Mouse (Mus musculus) liver, embryonic 14.5 days (tissue): Measurements from ENCODE around the gene Sall4. TPM values are rescaled to one million over a fixed set of nuclear protein-coding genes. Genes with fewer than 3 reads are reported as not detected.

Source experiments
- ATAC-seq: fragments of 200-750 bp; cut with Nextera tagmentation; 2 replicates; pipeline ENCODE4 v1.8.0; 2017; ENCODE audit warnings: moderate number of reproducible peaks, mild to moderate bottlenecking, moderate library complexity; ENCODE audit not compliant: insufficient read depth
- DNase-seq, 3 experiments: peaks; one replicate each; pipeline ENCODE4 v3.0.0-alpha.2; 2012 to 2013; ENCODE audit warnings: low read depth in 3 of 3, low spot score in 3 of 3
- H3K27ac ChIP-seq: fragments of 300-500 bp; sonication (generic); 2 replicates; pipeline ENCODE4 v1.5.1; 2014; ENCODE audit warnings: moderate library complexity, mild to moderate bottlenecking, control low read depth, inconsistent platforms
- H3K27me3 ChIP-seq: fragments of 300-500 bp; sonication (generic); 2 replicates; pipeline ENCODE4 v1.6.1; 2014; ENCODE audit warnings: mild to moderate bottlenecking, low read length, moderate library complexity; ENCODE audit not compliant: control insufficient read depth, insufficient read depth
- H3K36me3 ChIP-seq: fragments of 300-500 bp; sonication (generic); replicated peaks from 2 replicates; pipeline ENCODE4 v1.6.1; 2014; ENCODE audit warnings: low read depth; ENCODE audit not compliant: control insufficient read depth, insufficient read depth
- H3K4me1 ChIP-seq, 2 experiments: fragments of 200-500 bp in 1 of 2; fragments of 300-500 bp in 1 of 2; sonication (generic) in 1 of 2; replicated peaks; 2 replicates each; pipeline ENCODE4 v1.6.1; 2012 to 2014; ENCODE audit warnings: antibody characterized with exemption in 1 of 2, inconsistent platforms in 1 of 2, low read length in 1 of 2; ENCODE audit not compliant: control insufficient read depth in 2 of 2, insufficient read depth in 2 of 2
- H3K4me2 ChIP-seq: fragments of 300-500 bp; sonication (generic); 2 replicates; pipeline ENCODE4 v1.6.1; 2014; ENCODE audit warnings: low read depth, mild to moderate bottlenecking, control low read depth, moderate library complexity
- H3K4me3 ChIP-seq, 2 experiments: fragments of 200-500 bp in 1 of 2; fragments of 300-500 bp in 1 of 2; sonication (generic) in 1 of 2; 2 replicates each; pipeline ENCODE4 v1.5.1; 2012 to 2014; ENCODE audit warnings: low read depth in 2 of 2, low read length in 2 of 2, mild to moderate bottlenecking in 2 of 2, control low read depth in 1 of 2, inconsistent platforms in 1 of 2, moderate library complexity in 1 of 2; ENCODE audit not compliant: insufficient read depth in 1 of 2
- H3K9ac ChIP-seq: fragments of 300-500 bp; sonication (generic); replicated peaks from 2 replicates; pipeline ENCODE4 v1.6.1; 2014; ENCODE audit warnings: mild to moderate bottlenecking, control low read depth, moderate library complexity
- H3K9me3 ChIP-seq: fragments of 300-500 bp; sonication (generic); 2 replicates; pipeline ENCODE4 v1.6.1; 2016; ENCODE audit warnings: low read length, mixed read lengths; ENCODE audit not compliant: control insufficient read depth
- CTCF ChIP-seq: IDR thresholded peaks from 2 replicates; pipeline ENCODE4 v1.5.1; 2016; ENCODE audit warnings: antibody characterized with exemption, low read depth, control low read depth
- EP300 ChIP-seq: IDR thresholded peaks from 2 replicates; pipeline ENCODE4 v1.6.1; 2016; ENCODE audit warnings: antibody characterized with exemption, low read depth
- WGBS: fragments of 180-500 bp; shearing (Covaris S2); extraction: QIAGEN DNeasy Blood & Tissue Kit; methylation state at CpG from one replicate; pipeline ENCODE4 v1.1.7; 2014; ENCODE audit not compliant: insufficient replicate concordance; 5-methylcytosine and 5-hydroxymethylcytosine counted together
- polyA plus RNA-seq, 2 experiments: library from polyadenylated mRNA; depleted of rRNA in 1 of 2; stranded (reverse) in 1 of 2; unstranded in 1 of 2; fragments of >200 nt; fragmentation: Nextera tagmentation in 1 of 2; extraction: Ambion mirVana in 1 of 2; gene quantifications; 2 replicates each; pipeline versions ENCODE4 v1.2.1 to v1.2.3; 2012 to 2014

Gene Sall4
- polyA plus RNA-seq, 2 experiments, result 1.9 to 3.9 TPM

DNA sequence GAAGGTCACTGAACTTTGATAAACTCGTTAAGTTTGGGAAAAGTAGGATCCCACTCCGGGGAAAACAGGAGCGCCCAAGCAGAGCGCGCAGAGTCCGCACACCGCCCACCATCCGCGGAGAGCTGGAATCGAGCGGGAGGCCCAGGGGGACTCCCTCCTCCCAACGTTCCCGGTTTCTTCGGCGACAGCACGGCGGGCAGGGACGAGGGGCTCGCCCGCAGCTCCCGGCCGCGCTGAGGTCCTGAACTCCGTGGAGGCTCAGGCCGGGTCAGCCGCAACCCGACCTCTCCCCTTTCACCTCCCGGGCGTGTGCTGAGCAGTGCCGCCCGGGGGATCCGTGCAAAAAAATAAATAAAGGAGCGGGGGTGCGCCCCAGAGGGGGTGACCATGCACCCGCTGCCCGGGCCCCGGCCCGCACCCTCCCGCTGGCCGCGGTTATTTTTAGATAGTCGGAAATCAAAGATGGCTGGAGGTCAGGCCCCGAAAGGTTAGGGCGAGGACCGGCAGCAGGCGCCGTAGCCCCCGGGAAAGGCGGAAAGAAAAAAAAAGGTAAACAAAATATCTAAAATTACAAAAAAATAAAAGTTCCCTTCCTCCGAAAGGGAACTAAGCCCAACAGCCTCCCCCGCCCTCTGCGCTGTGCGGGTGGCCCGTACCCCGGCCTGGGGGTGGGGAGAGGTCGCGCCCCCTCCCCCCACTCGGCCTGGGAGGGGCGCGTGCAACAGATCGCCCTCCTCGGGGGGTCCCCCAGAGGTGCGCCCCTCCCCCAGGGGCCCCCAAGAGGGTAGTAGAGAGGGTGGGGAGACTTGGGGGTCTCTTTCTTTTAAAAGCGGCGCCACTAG lies 1.8 kb downstream of the Sall4 start:
- 1% methylated on average over 65 of the region's 65 CpGs for WGBS
- H3K27ac ChIP-seq, result no peak overlapping the region; the same call in 1 of the 2 replicates
- ATAC-seq, result no peak

DNA sequence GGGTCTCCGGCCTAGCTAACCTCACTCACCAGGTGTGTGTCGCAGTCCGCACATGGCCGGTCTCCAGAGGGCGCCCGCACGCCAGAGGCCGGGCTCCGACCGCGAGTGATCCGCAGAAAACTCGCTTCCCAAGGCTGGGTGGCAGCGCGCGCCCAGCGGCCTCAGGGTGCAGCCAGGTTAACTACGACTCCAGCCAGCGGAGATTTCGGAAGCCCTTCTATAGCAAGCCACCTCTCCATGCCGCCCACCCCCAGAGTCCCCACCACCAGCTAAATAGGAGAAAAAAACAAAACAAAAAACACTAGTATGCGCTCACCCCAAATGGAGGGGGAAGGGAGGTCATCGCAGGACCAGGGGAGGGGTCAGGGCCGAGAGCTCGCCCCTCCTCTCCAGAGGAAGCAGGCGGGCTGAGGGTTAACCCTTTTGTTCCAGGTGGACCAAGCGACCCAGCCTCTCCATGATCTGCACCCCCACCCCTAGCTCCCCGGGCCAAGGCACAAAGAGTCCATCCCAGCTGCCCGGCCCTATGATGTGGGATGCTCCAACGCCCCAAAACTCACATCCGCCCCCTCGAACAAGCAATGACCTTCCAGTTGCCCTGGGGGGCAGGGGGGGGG lies 2.6 kb downstream of the Sall4 start:
- peak overlapping the region; percentile 50 to 53 for H3K4me3 ChIP-seq

More for the DNA sequence above, 1.8 kb downstream of the Sall4 start:
- Histone ChIP-seq H3K9me3 (no peaks in the 10 kb centered on the region), H3K36me3 (no peaks in the 10 kb centered on the region), H3K27me3 (peaks cover 63% of the 10 kb centered on the region), H3K4me2 (peak overlapping the region; percentile 34), H3K4me3 (peak overlapping the region; percentile 50 to 53), H3K9ac (no peak overlapping the region), H3K4me1 (no peaks in the 10 kb centered on the region)
- no peak for TF ChIP-seq EP300
- TF ChIP-seq CTCF, result no peak
- no peak for DNase-seq

DNA sequence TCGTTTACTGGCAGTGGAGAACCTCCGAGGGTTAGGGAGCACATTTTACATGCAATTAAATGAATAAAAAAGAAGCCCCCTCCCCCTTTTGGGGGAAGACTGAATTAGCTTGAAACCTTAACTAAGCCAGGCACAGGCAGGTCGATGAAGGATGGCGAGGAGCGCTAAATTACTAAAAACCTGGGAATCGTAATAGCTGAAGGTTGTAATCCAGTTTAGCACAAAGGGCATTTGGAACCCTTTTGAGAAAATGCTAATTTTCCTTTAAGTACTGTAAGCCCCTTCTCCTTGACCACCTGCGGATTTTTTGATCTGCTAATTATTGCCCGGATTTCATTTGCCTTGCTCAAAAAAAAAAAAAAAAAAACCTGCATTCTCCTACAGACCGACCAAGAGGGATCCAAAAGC lies 3.3 kb downstream of the Sall4 start:
- H3K4me1 ChIP-seq, result no peaks in the 10 kb centered on the region
- H3K4me2 ChIP-seq, result peak overlapping the region; percentile 35
- 20% methylated on average over 9 of the region's 9 CpGs for WGBS
- peaks cover 63% of the 10 kb centered on the region for H3K27me3 ChIP-seq
- H3K27ac ChIP-seq, result no peak overlapping the region
- no peaks in the 10 kb centered on the region for H3K36me3 ChIP-seq
- H3K9me3 ChIP-seq, result no peaks in the 10 kb centered on the region
- H3K9ac ChIP-seq, result no peak overlapping the region
- no peak overlapping the region; a peak in 1 of 4 replicates for H3K4me3 ChIP-seq
- ATAC-seq (no peak), DNase-seq (no peak)
- TF ChIP-seq CTCF, result no peak
- TF ChIP-seq EP300, result no peak

More for the DNA sequence above, 2.6 kb downstream of the Sall4 start:
- Histone ChIP-seq H3K36me3 (no peaks in the 10 kb centered on the region), H3K9ac (no peak overlapping the region), H3K27ac (no peak overlapping the region), H3K4me2 (no peak overlapping the region; the same call in 1 of the 2 replicates), H3K9me3 (no peaks in the 10 kb centered on the region), H3K4me1 (no peaks in the 10 kb centered on the region), H3K27me3 (peaks cover 63% of the 10 kb centered on the region)
- WGBS, result 2% methylated on average over 32 of the region's 32 CpGs
- ATAC-seq, result peak; percentile 63
- no peak for DNase-seq
- peak; percentile 72 for TF ChIP-seq CTCF
- TF ChIP-seq EP300, result no peak

DNA sequence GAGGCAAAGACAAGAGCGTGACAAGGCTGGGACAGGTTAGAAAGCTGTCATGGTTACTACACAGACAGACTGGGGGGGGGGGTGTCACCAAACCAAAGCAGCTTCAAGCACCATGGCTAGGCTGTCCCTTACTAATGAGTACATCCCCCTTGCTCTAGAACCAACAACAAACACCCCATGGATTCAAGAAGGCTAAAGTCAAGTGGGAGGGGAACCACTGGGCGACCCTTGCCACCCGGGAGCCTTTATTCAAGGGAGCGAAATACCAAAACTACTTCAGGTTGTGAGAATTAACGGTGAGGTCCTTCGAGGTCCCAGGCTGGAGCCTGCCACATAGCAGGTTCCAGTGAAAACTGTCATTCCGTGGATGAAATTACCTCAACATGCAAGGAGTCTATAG lies 4.0 kb downstream of the Sall4 start:
- Histone ChIP-seq H3K27me3 (peaks cover 63% of the 10 kb centered on the region), H3K9ac (no peak overlapping the region), H3K27ac (no peak overlapping the region), H3K4me2 (peak overlapping the region; percentile 35), H3K9me3 (no peaks in the 10 kb centered on the region), H3K4me1 (no peaks in the 10 kb centered on the region), H3K36me3 (no peaks in the 10 kb centered on the region), H3K4me3 (no peak overlapping the region)
- DNase-seq (no peak), ATAC-seq (no peak)
- 26% methylated on average over 7 of the region's 7 CpGs for WGBS
- no peak for TF ChIP-seq CTCF
- TF ChIP-seq EP300, result no peak

DNA sequence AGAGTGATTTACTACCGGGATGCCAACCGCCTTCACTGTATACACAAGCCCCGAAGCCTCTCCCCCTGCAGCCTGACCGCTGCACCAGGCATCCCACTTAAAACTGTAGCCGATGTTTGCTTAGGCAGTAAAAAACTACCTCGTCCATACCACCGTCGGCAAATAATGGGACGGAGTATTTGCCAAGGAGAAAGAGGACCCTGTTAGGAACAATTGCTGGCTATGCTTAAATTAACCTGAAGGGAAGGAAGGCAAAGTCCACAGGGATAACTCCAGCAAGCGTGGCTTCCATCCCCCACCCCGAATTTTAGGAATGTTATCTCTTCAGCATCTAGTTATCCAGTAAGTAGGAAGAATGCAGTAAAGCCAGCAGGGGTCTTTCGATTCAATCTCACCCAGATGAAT lies 5.3 kb downstream of the Sall4 start:
- H3K4me2 ChIP-seq, result no peak overlapping the region
- no peaks in the 10 kb centered on the region for H3K36me3 ChIP-seq
- H3K9ac ChIP-seq, result no peak overlapping the region
- no peak overlapping the region for H3K4me3 ChIP-seq
- 15% methylated on average over 12 of the region's 12 CpGs for WGBS
- TF ChIP-seq EP300 (no peak), CTCF (no peak)
- peaks cover 51% of the 10 kb centered on the region for H3K27me3 ChIP-seq
- H3K9me3 ChIP-seq, result no peaks in the 10 kb centered on the region
- no peak overlapping the region for H3K27ac ChIP-seq
- DNase-seq, result no peak
- ATAC-seq, result no peak
- no peaks in the 10 kb centered on the region for H3K4me1 ChIP-seq
